Mouse (Mus musculus) intestine, postnatal 0 days (tissue): ENCODE results near the gene Fbrsl1. TPM values are rescaled to one million over a fixed set of nuclear protein-coding genes. Genes with fewer than 3 reads are reported as not detected.

Source experiments
- ATAC-seq: fragments of 200-750 bp; cut with Nextera tagmentation; 2 replicates; pipeline ENCODE4 v1.8.0; 2017; ENCODE audit warnings: mild to moderate bottlenecking, moderate TSS enrichment, moderate library complexity
- H3K27ac ChIP-seq: fragments of 300-500 bp; sonication (generic); 2 replicates; pipeline ENCODE4 v1.5.1; 2014; ENCODE audit warnings: mild to moderate bottlenecking, low read depth, low read length, moderate library complexity
- H3K27me3 ChIP-seq: fragments of 300-500 bp; sonication (generic); replicated peaks from 2 replicates; pipeline ENCODE4 v1.6.1; 2014; ENCODE audit warnings: low read length, mixed read lengths; ENCODE audit not compliant: control insufficient read depth, insufficient read depth
- H3K36me3 ChIP-seq: fragments of 300-500 bp; sonication (generic); 2 replicates; pipeline ENCODE4 v1.6.1; 2014; ENCODE audit warnings: mild to moderate bottlenecking, moderate library complexity; ENCODE audit not compliant: control insufficient read depth, insufficient read depth
- H3K4me1 ChIP-seq: fragments of 300-500 bp; sonication (generic); replicated peaks from 2 replicates; pipeline ENCODE4 v1.6.1; 2014; ENCODE audit warnings: antibody characterized with exemption, low read length, mixed read lengths; ENCODE audit not compliant: control insufficient read depth, insufficient read depth
- H3K4me2 ChIP-seq: fragments of 300-500 bp; sonication (generic); replicated peaks from 2 replicates; pipeline ENCODE4 v1.6.1; 2014; ENCODE audit warnings: low read depth, mild to moderate bottlenecking, moderate library complexity
- H3K4me3 ChIP-seq: fragments of 300-500 bp; sonication (generic); 2 replicates; pipeline ENCODE4 v1.5.1; 2014; ENCODE audit warnings: low read depth, low read length
- H3K9ac ChIP-seq: fragments of 300-500 bp; sonication (generic); 2 replicates; pipeline ENCODE4 v1.6.1; 2014; ENCODE audit warnings: mild to moderate bottlenecking, low read depth, low read length
- H3K9me3 ChIP-seq: fragments of 300-500 bp; sonication (generic); 2 replicates; pipeline ENCODE4 v1.6.1; 2016; ENCODE audit warnings: mixed run types; ENCODE audit not compliant: control insufficient read depth
- CTCF ChIP-seq: sonication (generic); IDR thresholded peaks from 2 replicates; pipeline ENCODE4 v1.5.1; 2016; ENCODE audit warnings: low read depth, mild to moderate bottlenecking, control low read depth, antibody characterized with exemption, moderate library complexity
- WGBS: fragments of 180-500 bp; shearing (Covaris S2); extraction: QIAGEN DNeasy Blood & Tissue Kit; methylation state at CpG from one replicate; pipeline ENCODE4 v1.1.7; 2014; 5-methylcytosine and 5-hydroxymethylcytosine counted together
- polyA plus RNA-seq: library from polyadenylated mRNA; unstranded; fragments of >200 nt; fragmentation: Nextera tagmentation; extraction: Ambion mirVana; gene quantifications from 2 replicates; pipeline ENCODE4 v1.2.1, GENCODE M21; 2015

Gene Fbrsl1
- polyA plus RNA-seq, 1 experiment from 2014 or later: 8.2 TPM

GRCm38 (mm10) chr5:110434816-110435215 is 13.5 kb downstream of the Fbrsl1 start:
- peaks cover 32% of the 10 kb centered on the region for H3K36me3 ChIP-seq
- no peaks in the 10 kb centered on the region for H3K9me3 ChIP-seq
- no peak overlapping the region for H3K4me2 ChIP-seq
- no peaks in the 10 kb centered on the region for H3K4me1 ChIP-seq
- no peak overlapping the region for H3K27ac ChIP-seq
- no peak overlapping the region for H3K4me3 ChIP-seq
- H3K27me3 ChIP-seq: no peaks in the 10 kb centered on the region
- no peak for ATAC-seq
- no peak overlapping the region for H3K9ac ChIP-seq
- TF ChIP-seq CTCF: peak; percentile 66

DNA sequence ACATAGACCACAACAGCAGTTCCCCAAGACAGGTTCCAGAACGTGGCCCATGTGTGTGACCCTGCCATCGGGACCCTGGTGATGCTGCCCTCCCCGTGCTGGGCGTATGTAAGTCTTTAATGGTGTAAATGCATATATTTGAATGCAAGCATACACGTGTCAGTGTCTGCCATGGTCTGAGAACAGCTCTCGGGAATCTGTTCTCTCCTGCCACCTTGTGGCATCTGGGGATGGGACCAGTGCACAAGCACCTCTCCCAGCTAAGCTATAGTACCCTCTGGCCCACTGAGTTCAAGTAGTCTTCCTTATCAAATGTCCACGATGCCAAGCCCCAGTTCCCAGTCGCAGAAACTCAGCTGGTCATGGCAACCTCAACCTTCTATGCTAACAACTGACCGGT is 19.3 kb downstream of the Fbrsl1 start:
- no peaks in the 10 kb centered on the region for H3K4me1 ChIP-seq
- no peak overlapping the region for H3K9ac ChIP-seq
- no peaks in the 10 kb centered on the region for H3K9me3 ChIP-seq
- ATAC-seq: peak; percentile 63; the same call in 1 of the 2 replicates
- WGBS: 41% methylated on average over 9 of the region's 9 CpGs
- H3K27ac ChIP-seq: no peak overlapping the region
- no peak overlapping the region for H3K4me2 ChIP-seq
- peak; percentile 84 for TF ChIP-seq CTCF
- no peaks in the 10 kb centered on the region for H3K27me3 ChIP-seq
- no peak overlapping the region for H3K4me3 ChIP-seq
- peaks cover 68% of the 10 kb centered on the region for H3K36me3 ChIP-seq

GRCm38 (mm10) chr5:110428290-110428689 is 20.0 kb downstream of the Fbrsl1 start:
- Histone ChIP-seq H3K36me3 (peaks cover 74% of the 10 kb centered on the region), H3K9ac (no peak overlapping the region), H3K4me2 (no peak overlapping the region), H3K4me1 (no peaks in the 10 kb centered on the region), H3K27me3 (no peaks in the 10 kb centered on the region), H3K27ac (no peak overlapping the region), H3K9me3 (no peaks in the 10 kb centered on the region), H3K4me3 (no peak overlapping the region)
- WGBS: 73% methylated on average over 3 of the region's 3 CpGs
- ATAC-seq: no peak
- TF ChIP-seq CTCF: no peak

GRCm38 (mm10) chr5:110425187-110425586 is 23.1 kb downstream of the Fbrsl1 start:
- TF ChIP-seq CTCF: no peak
- no peak overlapping the region for H3K4me2 ChIP-seq
- WGBS: 86% methylated on average over 4 of the region's 4 CpGs
- H3K9me3 ChIP-seq: no peaks in the 10 kb centered on the region
- no peak overlapping the region for H3K4me3 ChIP-seq
- H3K4me1 ChIP-seq: no peaks in the 10 kb centered on the region
- no peaks in the 10 kb centered on the region for H3K27me3 ChIP-seq
- H3K36me3 ChIP-seq: peaks cover 50% of the 10 kb centered on the region
- no peak for ATAC-seq
- H3K27ac ChIP-seq: no peak overlapping the region
- H3K9ac ChIP-seq: no peak overlapping the region

GRCm38 (mm10) chr5:110424204-110424603 is 24.1 kb downstream of the Fbrsl1 start:
- H3K27me3 ChIP-seq: no peaks in the 10 kb centered on the region
- H3K36me3 ChIP-seq: peaks cover 46% of the 10 kb centered on the region
- 84% methylated on average over 5 of the region's 5 CpGs for WGBS
- no peak overlapping the region for H3K4me3 ChIP-seq
- no peak for ATAC-seq
- no peak for TF ChIP-seq CTCF
- no peak overlapping the region for H3K9ac ChIP-seq
- H3K9me3 ChIP-seq: no peaks in the 10 kb centered on the region
- no peak overlapping the region for H3K27ac ChIP-seq
- no peaks in the 10 kb centered on the region for H3K4me1 ChIP-seq
- H3K4me2 ChIP-seq: no peak overlapping the region

- Histone ChIP-seq H3K4me2 (no peak overlapping the region), H3K36me3 (peaks cover 37% of the 10 kb centered on the region), H3K4me1 (no peaks in the 10 kb centered on the region), H3K9ac (no peak overlapping the region), H3K9me3 (no peaks in the 10 kb centered on the region), H3K27me3 (no peaks in the 10 kb centered on the region), H3K4me3 (no peak overlapping the region), H3K27ac (peak overlapping the region; percentile 28; the same call in 1 of the 2 replicates)
- WGBS: 91% methylated on average over 6 of the region's 6 CpGs
- TF ChIP-seq CTCF: no peak
- no peak for ATAC-seq
Observed at GRCm38 (mm10) chr5:110421393-110421792, 26.9 kb downstream of the Fbrsl1 start.

DNA sequence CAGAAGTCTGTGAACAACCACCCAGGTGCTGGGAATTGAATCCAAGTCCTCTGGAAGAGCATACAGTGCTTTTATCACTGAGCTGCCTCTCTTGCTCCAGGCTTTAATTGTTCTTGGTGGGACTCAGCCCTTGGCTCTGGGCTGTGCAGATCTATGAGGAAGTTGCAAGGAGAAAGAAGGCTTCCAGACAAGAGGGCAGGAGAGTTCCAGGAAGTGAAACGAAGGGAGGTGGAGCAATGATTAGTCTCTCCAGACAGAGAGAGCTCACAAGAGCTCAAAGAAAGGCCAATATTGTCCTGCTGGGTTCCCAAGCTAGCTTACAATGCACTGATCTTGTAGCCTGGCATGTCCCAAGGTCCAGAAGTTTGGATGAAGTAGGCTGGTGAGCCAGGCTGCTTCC is 27.4 kb downstream of the Fbrsl1 start:
- H3K4me1 ChIP-seq: no peaks in the 10 kb centered on the region
- no peak overlapping the region for H3K4me3 ChIP-seq
- peak overlapping the region; percentile 28; the same call in 1 of the 2 replicates for H3K27ac ChIP-seq
- no peak overlapping the region for H3K9ac ChIP-seq
- no peaks in the 10 kb centered on the region for H3K9me3 ChIP-seq
- TF ChIP-seq CTCF: no peak
- no peak for ATAC-seq
- H3K4me2 ChIP-seq: no peak overlapping the region
- no peaks in the 10 kb centered on the region for H3K27me3 ChIP-seq
- peaks cover 35% of the 10 kb centered on the region for H3K36me3 ChIP-seq
- WGBS: 30% methylated on average over 1 of the region's 1 CpGs
